Mouse (Mus musculus) E14TG2a.4 (cell line): ENCODE data around the gene Nrg3.

Source experiments
- CTCF ChIP-seq: conservative IDR thresholded peaks from 2 replicates; pipeline ENCODE4 v1.5.1; 2014; ENCODE audit warnings: low read length
- NANOG ChIP-seq: IDR thresholded peaks from 2 replicates; pipeline ENCODE4 v1.6.1; 2014; ENCODE audit warnings: borderline replicate concordance, low read length, mixed read lengths

DNA sequence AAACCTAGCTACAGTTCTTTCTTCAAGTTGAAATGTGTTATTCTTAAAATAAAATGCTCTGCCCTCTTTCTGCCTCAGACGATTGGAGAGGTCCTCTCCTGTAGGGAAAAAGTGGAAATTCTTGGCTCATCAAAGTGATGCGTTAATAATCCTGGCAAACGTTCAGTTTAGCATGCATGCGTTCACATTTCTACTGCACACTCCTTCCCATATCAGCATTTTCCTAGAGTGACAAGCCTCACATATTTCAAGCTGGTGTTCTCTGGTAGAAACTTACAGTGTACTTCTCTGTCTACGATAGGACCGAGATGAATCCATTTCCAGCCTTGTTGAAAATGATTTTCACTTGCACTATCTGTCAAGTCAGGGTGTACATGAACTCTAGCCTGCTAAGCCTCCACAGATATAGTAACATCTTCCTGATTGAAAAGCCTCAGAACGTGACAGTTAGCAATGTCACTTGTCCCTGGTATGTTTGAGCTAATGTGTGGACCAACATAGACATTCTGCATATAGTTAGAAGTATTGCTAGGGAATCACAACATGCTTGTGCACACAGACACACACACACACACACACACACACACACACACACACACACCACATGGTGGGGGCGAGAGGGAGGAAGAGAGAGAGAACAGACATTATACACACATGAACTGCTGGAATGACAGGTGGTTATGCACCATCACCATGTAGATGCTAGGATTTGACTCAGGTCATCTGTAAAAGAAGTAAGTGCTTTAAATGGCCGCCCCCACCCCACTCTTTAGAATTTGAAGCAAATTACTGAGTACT, 770.1 kb downstream of the Nrg3 start:
- TF ChIP-seq CTCF (no peak), NANOG (no peak)
